17 mouse cellular contexts compared by ENCODE assay signal in the genomic region with DNA sequence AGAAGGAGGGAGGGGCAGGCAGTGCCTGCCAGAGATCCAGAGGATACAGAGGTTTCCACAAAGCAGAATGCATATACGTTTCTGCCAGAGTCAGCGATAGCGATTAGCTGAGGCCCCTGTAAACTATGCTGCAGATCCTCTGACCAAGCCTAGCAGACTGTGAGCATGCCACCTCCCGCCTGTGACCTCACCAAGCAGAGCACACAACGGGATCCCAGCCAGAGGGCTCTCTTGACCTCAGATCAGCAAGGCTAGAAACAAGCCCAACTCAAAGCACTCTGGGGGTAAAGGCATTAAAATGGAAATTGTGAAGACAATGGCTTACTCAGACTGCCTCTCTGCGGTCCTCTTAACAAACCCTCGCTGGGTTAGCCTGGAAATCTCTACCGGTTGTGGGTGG.
DNase-seq lines count a peak whose midpoint lies in the region; ATAC-seq and TF ChIP-seq lines count a peak whose summit lies in the region.
"Had no signal": no experiment of that assay in that cellular context is flagged by ENCODE, and none has a peak within 500 bp of the region (broad histone marks: within the 10 kb centered on the region; RNA-seq: fewer than 3 reads in every experiment).

No protein-coding gene starts in this region.

- H3K9me3 ChIP-seq in stomach, embryonic 14.5 days (ENCODE audit: control insufficient read depth, low read depth, low read length) = no peaks in the 10 kb centered on the region
- no peaks in the 10 kb centered on the region for H3K9me3 ChIP-seq in stomach, postnatal 0 days (ENCODE audit: control insufficient read depth, low read length)
- no peaks in the 10 kb centered on the region for H3K9me3 ChIP-seq in hindbrain, embryonic 10.5 days
- no peaks in the 10 kb centered on the region for H3K9me3 ChIP-seq in midbrain, embryonic 12.5 days
- H3K9me3 ChIP-seq in intestine, embryonic 16.5 days (ENCODE audit: control insufficient read depth, low read length) = no peaks in the 10 kb centered on the region
- H3K9me3 ChIP-seq: forebrain, embryonic 15.5 days; lung, embryonic 15.5 days had no signal

- H3K9ac ChIP-seq in stomach, embryonic 14.5 days (replicated peaks; ENCODE audit: low read depth, low read length) = no peak overlapping the region
- no peak overlapping the region for H3K9ac ChIP-seq in stomach, postnatal 0 days (ENCODE audit: low read length)
- H3K9ac ChIP-seq in midbrain, embryonic 12.5 days (replicated peaks) = no peak overlapping the region
- H3K9ac ChIP-seq in intestine, embryonic 16.5 days (ENCODE audit: low read depth, low read length) = no peak overlapping the region
- H3K9ac ChIP-seq: forebrain, embryonic 15.5 days; lung, embryonic 15.5 days had no signal

- peaks cover 12% of the 10 kb centered on the region; the same call in 1 of the 2 replicates for H3K4me1 ChIP-seq in stomach, embryonic 14.5 days (ENCODE audit: control insufficient read depth, insufficient read depth, low read length)
- no peaks in the 10 kb centered on the region for H3K4me1 ChIP-seq in stomach, postnatal 0 days (replicated peaks; ENCODE audit: control insufficient read depth, insufficient read depth)
- H3K4me1 ChIP-seq in hindbrain, embryonic 10.5 days (replicated peaks) = peaks cover 45% of the 10 kb centered on the region
- peaks cover 18% of the 10 kb centered on the region for H3K4me1 ChIP-seq in midbrain, embryonic 12.5 days
- no peaks in the 10 kb centered on the region for H3K4me1 ChIP-seq in intestine, embryonic 16.5 days (ENCODE audit: control insufficient read depth, insufficient read depth, low read length)
- H3K4me1 ChIP-seq: forebrain, embryonic 15.5 days; lung, embryonic 15.5 days had no signal

- TF ChIP-seq EP300 in stomach, postnatal 0 days (optimal IDR thresholded peaks at IDR 0.05) = no peak

- no peak for DNase-seq in stomach, postnatal 0 days (ENCODE audit: low spot score)
- peak; percentile 25 for DNase-seq in hindbrain, embryonic 10.5 days (ENCODE audit: low spot score)
- no peak for DNase-seq in lung, postnatal 14 days
- DNase-seq in layer of hippocampus, adult 11-12 months (ENCODE audit: low spot score) = no peak
- DNase-seq: adrenal gland, adult 2 months; cerebellum, postnatal 14 days; gastrocnemius, postnatal 14 days; heart, postnatal 4 days; kidney, adult 2 months had no signal

- no peak for ATAC-seq in stomach, embryonic 14.5 days (ENCODE audit: insufficient number of reproducible peaks, insufficient read depth, low FRiP score, low read depth)
- ATAC-seq in stomach, postnatal 0 days (ENCODE audit: low FRiP score, low TSS enrichment) = no peak
- ATAC-seq in midbrain, embryonic 12.5 days (ENCODE audit: low FRiP score, low read depth) = no peak
- no peak for ATAC-seq in intestine, embryonic 16.5 days
- ATAC-seq: forebrain, embryonic 15.5 days; Patski had no signal

- no peak overlapping the region for H3K4me3 ChIP-seq in stomach, embryonic 14.5 days (ENCODE audit: low read depth, low read length)
- no peak overlapping the region for H3K4me3 ChIP-seq in stomach, postnatal 0 days (ENCODE audit: low read depth, low read length)
- no peak overlapping the region for H3K4me3 ChIP-seq in hindbrain, embryonic 10.5 days
- no peak overlapping the region for H3K4me3 ChIP-seq in midbrain, embryonic 12.5 days
- no peak overlapping the region for H3K4me3 ChIP-seq in intestine, embryonic 16.5 days (ENCODE audit: low read length)
- H3K4me3 ChIP-seq: forebrain, embryonic 15.5 days; layer of hippocampus, adult 2 months; lung, embryonic 15.5 days had no signal

- no peaks in the 10 kb centered on the region for H3K27me3 ChIP-seq in stomach, embryonic 14.5 days (ENCODE audit: control insufficient read depth, insufficient read depth, low read length)
- no peaks in the 10 kb centered on the region for H3K27me3 ChIP-seq in stomach, postnatal 0 days (ENCODE audit: control insufficient read depth, insufficient read depth, low read length)
- peaks cover 14% of the 10 kb centered on the region; the same call in 1 of the 2 replicates for H3K27me3 ChIP-seq in hindbrain, embryonic 10.5 days (ENCODE audit: insufficient read depth, poor library complexity, severe bottlenecking)
- H3K27me3 ChIP-seq in midbrain, embryonic 12.5 days = no peaks in the 10 kb centered on the region
- no peaks in the 10 kb centered on the region for H3K27me3 ChIP-seq in intestine, embryonic 16.5 days (replicated peaks; ENCODE audit: control insufficient read depth, insufficient read depth, low read length)
- H3K27me3 ChIP-seq: forebrain, embryonic 15.5 days; lung, embryonic 15.5 days had no signal

- TF ChIP-seq CTCF in stomach, postnatal 0 days (IDR thresholded peaks at IDR 0.05; ENCODE audit: low read depth) = no peak

- no peaks in the 10 kb centered on the region for H3K36me3 ChIP-seq in stomach, embryonic 14.5 days (ENCODE audit: control insufficient read depth, insufficient read depth, low read length)
- no peaks in the 10 kb centered on the region for H3K36me3 ChIP-seq in stomach, postnatal 0 days (ENCODE audit: control insufficient read depth, insufficient read depth, low read length)
- H3K36me3 ChIP-seq in hindbrain, embryonic 10.5 days = no peaks in the 10 kb centered on the region
- H3K36me3 ChIP-seq in midbrain, embryonic 12.5 days = no peaks in the 10 kb centered on the region
- H3K36me3 ChIP-seq in intestine, embryonic 16.5 days (ENCODE audit: control insufficient read depth, insufficient read depth, low read length) = no peaks in the 10 kb centered on the region
- H3K36me3 ChIP-seq: forebrain, embryonic 15.5 days; lung, embryonic 15.5 days had no signal

- WGBS in stomach, embryonic 14.5 days = 6% methylated on average over 8 of the region's 8 CpGs
- 8% methylated on average over 8 of the region's 8 CpGs for whole genome bisulfite sequencing in stomach, postnatal 0 days
- WGBS in hindbrain, embryonic 10.5 days = 6% methylated on average over 8 of the region's 8 CpGs
- 2% methylated on average over 8 of the region's 8 CpGs for WGBS in midbrain, embryonic 12.5 days
- WGBS in intestine, embryonic 16.5 days = 8% methylated on average over 8 of the region's 8 CpGs

- H3K4me2 ChIP-seq in stomach, embryonic 14.5 days (replicated peaks; ENCODE audit: low read depth, low read length) = no peak overlapping the region
- no peak overlapping the region for H3K4me2 ChIP-seq in stomach, postnatal 0 days (replicated peaks; ENCODE audit: low read depth)
- H3K4me2 ChIP-seq in midbrain, embryonic 12.5 days (replicated peaks) = 0 out of 2 replicates have a peak overlapping the region, but pooled peaks have one; percentile 1
- H3K4me2 ChIP-seq in intestine, embryonic 16.5 days (ENCODE audit: low read depth, low read length) = no peak overlapping the region
- H3K4me2 ChIP-seq: forebrain, embryonic 15.5 days; heart, embryonic 11.5 days; lung, embryonic 15.5 days had no signal

- peak overlapping the region; percentile 44; the same call in 1 of the 2 replicates for H3K27ac ChIP-seq in stomach, embryonic 14.5 days (ENCODE audit: low read length)
- H3K27ac ChIP-seq in stomach, postnatal 0 days (replicated peaks) = no peak overlapping the region
- H3K27ac ChIP-seq in hindbrain, embryonic 10.5 days = peak overlapping the region; percentile 36
- H3K27ac ChIP-seq in midbrain, embryonic 12.5 days (replicated peaks) = peak overlapping the region; percentile 63
- no peak overlapping the region for H3K27ac ChIP-seq in intestine, embryonic 16.5 days (ENCODE audit: low read length)
- H3K27ac ChIP-seq: forebrain, embryonic 15.5 days; layer of hippocampus, adult 2 months; lung, embryonic 15.5 days had no signal

Comparison
In these comparisons a context has a peak if more than half of its experiments do, and no peak if none do; other contexts are left out.
1. H3K27ac ChIP-seq: peak in stomach, embryonic 14.5 days (single experiment), hindbrain, embryonic 10.5 days (single experiment) and midbrain, embryonic 12.5 days (single experiment); none in stomach, postnatal 0 days (single experiment) and intestine, embryonic 16.5 days (single experiment).